Mouse (Mus musculus) midbrain, embryonic 16.5 days (tissue): ENCODE data around the gene Gstp2. TPM values are rescaled to one million over a fixed set of nuclear protein-coding genes. Genes with fewer than 3 reads are reported as not detected.
"Not testable (repeated sequence)": the region's sequence is repeated elsewhere in the genome, so short reads cannot be mapped to it uniquely, and the experiment has no call there.

ENCODE experiments used
- ATAC-seq: fragments of 200-750 bp; cut with Nextera tagmentation; 2 replicates; pipeline ENCODE4 v1.8.0; 2017; ENCODE audit warnings: moderate TSS enrichment
- H3K27ac ChIP-seq: fragments of 300-500 bp; sonication (generic); 2 replicates; pipeline ENCODE4 v1.5.1; 2014; ENCODE audit warnings: mild to moderate bottlenecking, low read length, mixed read lengths
- H3K27me3 ChIP-seq: fragments of 300-500 bp; sonication (generic); 2 replicates; pipeline ENCODE4 v1.6.1; 2014; ENCODE audit warnings: low read depth, low read length, mixed read lengths; ENCODE audit not compliant: control insufficient read depth, insufficient read depth
- H3K36me3 ChIP-seq: fragments of 300-500 bp; sonication (generic); 2 replicates; pipeline ENCODE4 v1.6.1; 2014; ENCODE audit warnings: mild to moderate bottlenecking, low read length, moderate library complexity, mixed read lengths; ENCODE audit not compliant: control insufficient read depth, insufficient read depth
- H3K4me1 ChIP-seq: fragments of 300-500 bp; sonication (generic); 2 replicates; pipeline ENCODE4 v1.6.1; 2014; ENCODE audit warnings: mild to moderate bottlenecking, low read length, mixed read lengths; ENCODE audit not compliant: control insufficient read depth, insufficient read depth
- H3K4me2 ChIP-seq: fragments of 300-500 bp; sonication (generic); 2 replicates; pipeline ENCODE4 v1.6.1; 2014; ENCODE audit warnings: mild to moderate bottlenecking, low read length, mixed read lengths
- H3K4me3 ChIP-seq: fragments of 300-500 bp; sonication (generic); 2 replicates; pipeline ENCODE4 v1.5.1; 2014; ENCODE audit warnings: low read depth, mild to moderate bottlenecking, low read length, moderate library complexity, mixed read lengths
- H3K9ac ChIP-seq: fragments of 300-500 bp; sonication (generic); 2 replicates; pipeline ENCODE4 v1.6.1; 2014; ENCODE audit warnings: low read depth, low read length, mixed read lengths
- H3K9me3 ChIP-seq: fragments of 300-500 bp; sonication (generic); replicated peaks from 2 replicates; pipeline ENCODE4 v1.6.1; 2014; ENCODE audit warnings: mild to moderate bottlenecking, low read length, mixed read lengths; ENCODE audit not compliant: control insufficient read depth, poor library complexity, severe bottlenecking
- WGBS: fragments of 180-500 bp; shearing (Covaris S2); extraction: QIAGEN DNeasy Blood & Tissue Kit; methylation state at CpG from one replicate; pipeline ENCODE4 v1.1.7; 2014; 5-methylcytosine and 5-hydroxymethylcytosine counted together
- polyA plus RNA-seq: library from polyadenylated mRNA; unstranded; fragments of >200 nt; fragmentation: Nextera tagmentation; extraction: Ambion mirVana; gene quantifications from 2 replicates; pipeline ENCODE4 v1.2.1, GENCODE M21; 2015

Gstp2 gene
- polyA plus RNA-seq, 1 experiment from 2014 or later: 5.2 TPM

GRCm38 (mm10) chr19:4075531-4075930 is 29.7 kb upstream of the Gstp2 start:
- H3K4me3 ChIP-seq: no peak overlapping the region
- no peak overlapping the region for H3K27ac ChIP-seq
- 85% methylated on average over 1 of the region's 1 CpGs for WGBS
- H3K27me3 ChIP-seq: no peaks in the 10 kb centered on the region
- no peaks in the 10 kb centered on the region for H3K9me3 ChIP-seq
- no peak overlapping the region for H3K4me2 ChIP-seq
- no peaks in the 10 kb centered on the region for H3K4me1 ChIP-seq
- no peak overlapping the region for H3K9ac ChIP-seq
- no peak for ATAC-seq
- no peaks in the 10 kb centered on the region for H3K36me3 ChIP-seq

GRCm38 (mm10) chr19:4072706-4073424 is 27.0 kb upstream of the Gstp2 start:
- 86% methylated on average over 6 of the region's 6 CpGs for WGBS
- no peaks in the 10 kb centered on the region for H3K4me1 ChIP-seq
- no peak overlapping the region for H3K27ac ChIP-seq
- H3K27me3 ChIP-seq: no peaks in the 10 kb centered on the region
- no peaks in the 10 kb centered on the region for H3K9me3 ChIP-seq
- no peak overlapping the region for H3K9ac ChIP-seq
- no peaks in the 10 kb centered on the region for H3K36me3 ChIP-seq
- no peak overlapping the region for H3K4me3 ChIP-seq
- ATAC-seq: no peak
- no peak overlapping the region for H3K4me2 ChIP-seq

GRCm38 (mm10) chr19:4071406-4071805 is 25.6 kb upstream of the Gstp2 start:
- Histone ChIP-seq H3K4me3 (no peak overlapping the region), H3K27ac (no peak overlapping the region), H3K9ac (no peak overlapping the region), H3K27me3 (no peaks in the 10 kb centered on the region), H3K4me2 (no peak overlapping the region), H3K36me3 (no peaks in the 10 kb centered on the region), H3K9me3 (no peaks in the 10 kb centered on the region), H3K4me1 (no peaks in the 10 kb centered on the region)
- ATAC-seq: no peak
- 92% methylated on average over 6 of the region's 6 CpGs for whole genome bisulfite sequencing

GRCm38 (mm10) chr19:4070756-4071155 is 24.9 kb upstream of the Gstp2 start:
- ATAC-seq: no peak
- whole genome bisulfite sequencing: 84% methylated on average over 8 of the region's 8 CpGs
- Histone ChIP-seq H3K4me1 (no peaks in the 10 kb centered on the region), H3K4me3 (no peak overlapping the region), H3K9ac (no peak overlapping the region), H3K4me2 (no peak overlapping the region), H3K36me3 (no peaks in the 10 kb centered on the region), H3K27ac (no peak overlapping the region), H3K9me3 (no peaks in the 10 kb centered on the region), H3K27me3 (no peaks in the 10 kb centered on the region)

- no peak overlapping the region for H3K4me3 ChIP-seq
- no peak overlapping the region for H3K9ac ChIP-seq
- H3K4me2 ChIP-seq: no peak overlapping the region
- H3K4me1 ChIP-seq: no peaks in the 10 kb centered on the region
- H3K27me3 ChIP-seq: no peaks in the 10 kb centered on the region
- ATAC-seq: no peak
- H3K9me3 ChIP-seq: no peaks in the 10 kb centered on the region
- WGBS: 73% methylated on average over 15 of the region's 15 CpGs
- no peaks in the 10 kb centered on the region for H3K36me3 ChIP-seq
- H3K27ac ChIP-seq: no peak overlapping the region
Measured at GRCm38 (mm10) chr19:4070311-4070710, 24.5 kb upstream of the Gstp2 start.

GRCm38 (mm10) chr19:4068717-4069410 is 23.0 kb upstream of the Gstp2 start:
- 45% methylated on average over 15 of the region's 15 CpGs for WGBS
- Histone ChIP-seq H3K27ac (no peak overlapping the region), H3K4me3 (no peak overlapping the region), H3K4me1 (no peaks in the 10 kb centered on the region), H3K9me3 (no peaks in the 10 kb centered on the region), H3K4me2 (no peak overlapping the region), H3K27me3 (no peaks in the 10 kb centered on the region), H3K36me3 (no peaks in the 10 kb centered on the region), H3K9ac (no peak overlapping the region)
- ATAC-seq: no peak

GRCm38 (mm10) chr19:4068242-4068641 is 22.4 kb upstream of the Gstp2 start:
- H3K27ac ChIP-seq, H3K4me3 ChIP-seq, H3K9ac ChIP-seq, H3K36me3 ChIP-seq, ATAC-seq, H3K4me1 ChIP-seq, H3K27me3 ChIP-seq, H3K4me2 ChIP-seq, H3K9me3 ChIP-seq: not testable (repeated sequence)
- 92% methylated on average over 2 of the region's 2 CpGs for WGBS

GRCm38 (mm10) chr19:4066877-4067276 is 21.1 kb upstream of the Gstp2 start:
- no peaks in the 10 kb centered on the region for H3K4me1 ChIP-seq
- H3K9me3 ChIP-seq: no peaks in the 10 kb centered on the region
- no peak overlapping the region for H3K9ac ChIP-seq
- no peak overlapping the region for H3K4me3 ChIP-seq
- H3K27me3 ChIP-seq: no peaks in the 10 kb centered on the region
- ATAC-seq: no peak
- no peak overlapping the region for H3K4me2 ChIP-seq
- no peak overlapping the region for H3K27ac ChIP-seq
- no peaks in the 10 kb centered on the region for H3K36me3 ChIP-seq

- no peak overlapping the region for H3K4me2 ChIP-seq
- 80% methylated on average over 6 of the region's 6 CpGs for WGBS
Measured at GRCm38 (mm10) chr19:4066280-4066679, 20.5 kb upstream of the Gstp2 start.

More at GRCm38 (mm10) chr19:4066280-4066679, 20.5 kb upstream of the Gstp2 start:
- Histone ChIP-seq H3K4me3 (no peak overlapping the region), H3K36me3 (no peaks in the 10 kb centered on the region), H3K9ac (no peak overlapping the region), H3K9me3 (no peaks in the 10 kb centered on the region), H3K4me1 (no peaks in the 10 kb centered on the region), H3K27ac (no peak overlapping the region), H3K27me3 (no peaks in the 10 kb centered on the region)
- no peak for ATAC-seq
